Mouse (Mus musculus) limb, embryonic 12.5 days (tissue): ENCODE data around the gene Hexb. TPM values are rescaled to one million over a fixed set of nuclear protein-coding genes. Genes with fewer than 3 reads are reported as not detected.
"Not testable (repeated sequence)": the region's sequence is repeated elsewhere in the genome, so short reads cannot be mapped to it uniquely, and the experiment has no call there.

Experiments
- ATAC-seq: fragments of 200-750 bp; cut with Nextera tagmentation; 2 replicates; pipeline ENCODE4 v1.8.0; 2017; ENCODE audit warnings: low read depth, moderate TSS enrichment; ENCODE audit not compliant: insufficient number of reproducible peaks, insufficient read depth, low FRiP score, low TSS enrichment
- H3K27ac ChIP-seq: fragments of 300-500 bp; sonication (generic); 2 replicates; pipeline ENCODE4 v1.5.1; 2016; ENCODE audit warnings: mild to moderate bottlenecking, moderate library complexity
- H3K27me3 ChIP-seq: fragments of 300-500 bp; sonication (generic); 2 replicates; pipeline ENCODE4 v1.6.1; 2016; ENCODE audit warnings: mild to moderate bottlenecking, moderate library complexity
- H3K36me3 ChIP-seq: fragments of 300-500 bp; sonication (generic); 2 replicates; pipeline ENCODE4 v1.6.1; 2016; ENCODE audit warnings: mild to moderate bottlenecking, moderate library complexity
- H3K4me1 ChIP-seq: fragments of 300-500 bp; sonication (generic); replicated peaks from 2 replicates; pipeline ENCODE4 v1.6.1; 2016
- H3K4me2 ChIP-seq: fragments of 300-500 bp; sonication (generic); 2 replicates; pipeline ENCODE4 v1.6.1; 2016; ENCODE audit warnings: mild to moderate bottlenecking, moderate library complexity
- H3K4me3 ChIP-seq: fragments of 300-500 bp; sonication (generic); replicated peaks from 2 replicates; pipeline ENCODE4 v1.5.1; 2016; ENCODE audit warnings: mild to moderate bottlenecking
- H3K9ac ChIP-seq: fragments of 300-500 bp; sonication (generic); replicated peaks from 2 replicates; pipeline ENCODE4 v1.6.1; 2016; ENCODE audit warnings: mild to moderate bottlenecking, moderate library complexity
- H3K9me3 ChIP-seq: fragments of 300-500 bp; sonication (generic); 2 replicates; pipeline ENCODE4 v1.6.1; 2016; ENCODE audit warnings: mild to moderate bottlenecking, moderate library complexity
- WGBS: fragments of 180-500 bp; shearing (Covaris S2); methylation state at CpG from one replicate; pipeline ENCODE4 v1.1.7; 2016; 5-methylcytosine and 5-hydroxymethylcytosine counted together
- polyA plus RNA-seq: library from polyadenylated mRNA; unstranded; fragments of >200 nt; fragmentation: Nextera tagmentation; extraction: Ambion mirVana; gene quantifications from 2 replicates; pipeline ENCODE4 v1.2.1, GENCODE M21; 2016

Hexb gene
- polyA plus RNA-seq, 1 experiment from 2014 or later, result 28.4 TPM

DNA sequence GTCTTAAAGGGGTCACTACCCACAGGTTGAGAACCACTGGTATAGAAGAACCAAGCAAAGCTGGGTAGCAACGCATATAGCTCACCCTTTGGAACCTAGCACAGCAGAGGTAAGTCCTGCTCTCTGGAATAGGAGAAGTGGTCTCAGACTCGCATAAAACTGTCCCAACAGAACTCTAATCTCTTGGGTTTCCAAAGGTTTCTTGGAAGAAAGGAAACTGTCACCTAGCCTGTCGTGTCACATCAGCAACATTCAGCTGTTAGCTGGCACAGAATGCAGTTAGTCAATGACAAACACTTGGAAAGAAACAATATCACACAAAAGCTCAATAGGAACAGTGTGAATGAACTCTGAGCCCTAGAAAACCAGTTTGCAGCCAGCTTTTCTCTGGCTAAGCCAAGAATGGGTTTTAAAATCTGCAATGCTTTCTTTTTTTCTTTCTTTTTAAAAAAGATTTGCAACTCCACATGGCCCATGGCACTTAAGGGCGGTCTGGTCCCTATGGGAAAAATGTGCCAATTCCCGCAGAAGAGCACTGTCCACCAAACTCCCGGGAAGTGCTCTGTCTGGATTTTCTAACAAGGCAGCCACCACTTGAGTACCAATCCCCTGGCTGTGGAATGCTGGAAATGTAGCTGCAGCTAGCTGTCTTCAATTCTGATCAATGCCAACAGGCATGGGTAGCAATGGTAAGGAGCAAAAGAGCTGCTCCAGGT is 17.9 kb downstream of the Hexb start:
- Histone ChIP-seq H3K27ac (no peak overlapping the region), H3K4me1 (no peaks in the 10 kb centered on the region), H3K36me3 (peaks cover 63% of the 10 kb centered on the region), H3K4me2 (no peak overlapping the region), H3K4me3 (no peak overlapping the region), H3K9me3 (no peaks in the 10 kb centered on the region), H3K27me3 (no peaks in the 10 kb centered on the region), H3K9ac (no peak overlapping the region)
- no peak for ATAC-seq
- 81% methylated on average over 6 of the region's 6 CpGs for WGBS

DNA sequence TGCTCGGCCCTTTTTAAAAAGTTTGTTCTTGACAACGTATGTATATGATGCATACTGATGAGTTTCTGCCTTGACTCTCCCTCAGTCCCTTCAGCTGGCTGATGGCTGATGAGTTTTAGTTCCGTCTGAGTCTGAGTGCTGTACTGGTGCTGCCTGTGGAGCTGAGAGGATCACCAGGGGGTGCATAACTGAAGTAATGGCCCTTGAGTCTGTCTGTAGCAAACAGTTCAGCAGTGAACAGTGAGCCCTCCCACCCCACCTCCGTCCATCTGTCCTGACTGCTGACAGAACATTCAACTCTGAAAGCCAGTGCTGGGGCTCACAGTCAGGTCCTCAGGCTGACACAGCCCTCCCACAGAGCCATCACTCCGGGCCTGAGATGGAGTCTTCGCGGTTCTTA is 19.2 kb downstream of the Hexb start:
- H3K27ac ChIP-seq, result no peak overlapping the region
- ATAC-seq, result no peak
- no peaks in the 10 kb centered on the region for H3K4me1 ChIP-seq
- no peaks in the 10 kb centered on the region for H3K9me3 ChIP-seq
- H3K36me3 ChIP-seq, result peaks cover 73% of the 10 kb centered on the region
- no peaks in the 10 kb centered on the region for H3K27me3 ChIP-seq
- no peak overlapping the region for H3K9ac ChIP-seq
- no peak overlapping the region for H3K4me2 ChIP-seq
- WGBS, result 84% methylated on average over 7 of the region's 7 CpGs
- no peak overlapping the region for H3K4me3 ChIP-seq

DNA sequence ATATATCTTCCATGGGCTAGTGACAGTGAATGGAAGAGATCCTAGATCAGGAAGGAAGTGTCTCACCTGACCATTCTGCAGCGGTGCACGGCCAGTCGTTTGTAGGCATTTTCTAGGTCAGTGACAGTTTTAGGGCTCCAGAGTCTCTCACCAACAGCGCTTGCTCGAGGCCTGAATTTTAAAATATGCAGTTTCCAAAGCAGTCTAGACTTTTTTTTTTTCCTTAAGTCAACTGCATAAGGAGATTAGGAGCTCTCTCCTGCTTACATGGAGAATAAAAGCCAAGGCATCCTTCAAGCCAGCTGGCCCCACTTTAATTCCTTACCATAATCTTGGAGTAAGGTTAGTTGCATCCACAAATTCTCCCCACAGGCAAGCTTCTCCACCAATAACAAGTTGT is 21.4 kb downstream of the Hexb start:
- Histone ChIP-seq H3K36me3 (peaks cover 90% of the 10 kb centered on the region), H3K9me3 (no peaks in the 10 kb centered on the region), H3K27me3 (no peaks in the 10 kb centered on the region), H3K4me2 (no peak overlapping the region), H3K9ac (no peak overlapping the region), H3K4me1 (no peaks in the 10 kb centered on the region), H3K27ac (no peak overlapping the region), H3K4me3 (no peak overlapping the region)
- WGBS, result 87% methylated on average over 5 of the region's 5 CpGs
- no peak for ATAC-seq

DNA sequence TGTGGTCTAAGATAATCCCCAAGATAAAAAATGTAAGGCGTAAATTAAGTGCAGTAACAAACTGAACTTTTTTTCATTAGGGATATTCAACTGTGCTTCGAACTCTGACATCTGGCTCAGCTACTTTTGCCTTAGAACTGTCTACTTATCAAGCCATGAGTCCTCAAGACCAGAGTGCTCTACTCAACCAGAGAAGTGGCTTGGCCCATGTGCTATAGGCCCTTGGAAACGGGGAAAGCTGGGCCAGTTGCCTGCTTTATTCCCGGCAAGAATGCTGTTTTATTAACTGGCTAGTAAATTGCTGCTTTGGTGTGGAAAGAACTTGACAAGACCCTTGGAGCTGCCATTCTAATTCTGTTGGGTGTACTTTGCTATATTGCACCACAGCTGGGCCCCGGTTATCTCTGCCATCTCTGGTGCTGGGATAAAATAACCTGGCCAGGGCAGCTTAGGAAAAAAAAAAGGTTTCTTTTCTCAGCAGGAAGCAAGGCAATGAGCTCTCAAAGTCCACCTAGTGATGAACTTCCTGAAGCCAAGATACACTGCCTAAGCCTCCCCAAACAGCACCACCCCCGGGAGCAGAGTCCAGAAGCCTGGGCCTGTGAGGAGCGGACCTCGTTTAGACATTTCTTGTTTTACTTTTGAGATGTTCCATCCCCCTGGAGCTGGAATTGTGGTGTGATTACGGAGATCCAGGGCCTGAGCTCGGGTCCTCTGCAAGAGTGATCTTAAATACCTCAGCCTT is 22.5 kb downstream of the Hexb start:
- Histone ChIP-seq H3K27me3 (no peaks in the 10 kb centered on the region), H3K4me3 (no peak overlapping the region), H3K4me2 (no peak overlapping the region), H3K9ac (no peak overlapping the region), H3K9me3 (no peaks in the 10 kb centered on the region), H3K36me3 (peaks cover 90% of the 10 kb centered on the region), H3K27ac (no peak overlapping the region), H3K4me1 (no peaks in the 10 kb centered on the region)
- 80% methylated on average over 10 of the region's 10 CpGs for WGBS
- no peak for ATAC-seq

DNA sequence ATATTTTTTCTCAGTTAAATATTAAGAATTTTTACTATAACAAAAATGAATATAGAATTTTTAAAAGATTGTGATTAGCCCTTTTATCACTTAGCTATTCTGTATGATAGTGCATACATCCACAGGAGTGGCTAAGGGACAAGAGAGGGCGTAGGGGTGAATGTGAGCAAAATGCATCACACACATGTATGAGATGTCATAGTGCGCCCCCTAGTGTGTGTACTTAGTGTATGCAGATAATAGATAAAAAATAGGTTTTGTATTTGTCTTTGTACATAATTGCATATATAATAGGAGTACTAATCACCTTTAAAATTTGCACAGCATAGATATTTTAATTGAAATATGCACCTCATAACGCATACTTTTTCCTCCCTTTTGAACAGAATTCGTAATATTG is 52.3 kb downstream of the Hexb start:
- Histone ChIP-seq H3K36me3 (peaks cover 66% of the 10 kb centered on the region), H3K9me3 (no peaks in the 10 kb centered on the region), H3K4me2 (no peak overlapping the region), H3K4me3 (no peak overlapping the region), H3K27ac (no peak overlapping the region), H3K27me3 (no peaks in the 10 kb centered on the region), H3K4me1 (no peaks in the 10 kb centered on the region), H3K9ac (no peak overlapping the region)
- 60% methylated on average over 4 of the region's 4 CpGs for WGBS
- ATAC-seq, result no peak

DNA sequence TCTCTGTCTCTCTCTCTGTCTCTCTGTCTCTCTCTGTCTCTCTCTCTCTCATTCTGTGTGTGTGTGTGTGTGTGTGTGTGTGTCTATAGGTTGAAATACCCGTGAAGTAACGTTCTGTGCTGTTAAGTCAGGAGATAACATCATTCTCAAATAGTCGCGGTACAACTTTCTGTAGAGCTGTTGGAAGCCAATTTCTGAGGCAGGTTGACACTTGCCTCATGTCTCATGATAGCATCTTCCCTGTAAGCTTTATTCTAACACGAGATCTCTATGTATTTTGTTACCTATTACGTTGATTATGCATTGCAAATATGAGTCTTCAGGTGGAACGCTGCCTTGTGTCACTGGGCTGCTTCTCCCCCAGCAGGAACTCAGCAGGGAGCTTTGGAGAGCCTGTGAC is 55.8 kb downstream of the Hexb start:
- Histone ChIP-seq H3K27me3 (no peaks in the 10 kb centered on the region), H3K9ac (no peak overlapping the region), H3K4me1 (peaks cover 6% of the 10 kb centered on the region; the same call in 1 of the 2 replicates), H3K36me3 (peaks cover 35% of the 10 kb centered on the region), H3K4me3 (no peak overlapping the region), H3K27ac (no peak overlapping the region), H3K9me3 (no peaks in the 10 kb centered on the region), H3K4me2 (no peak overlapping the region)
- 84% methylated on average over 7 of the region's 7 CpGs for WGBS
- ATAC-seq, result no peak

DNA sequence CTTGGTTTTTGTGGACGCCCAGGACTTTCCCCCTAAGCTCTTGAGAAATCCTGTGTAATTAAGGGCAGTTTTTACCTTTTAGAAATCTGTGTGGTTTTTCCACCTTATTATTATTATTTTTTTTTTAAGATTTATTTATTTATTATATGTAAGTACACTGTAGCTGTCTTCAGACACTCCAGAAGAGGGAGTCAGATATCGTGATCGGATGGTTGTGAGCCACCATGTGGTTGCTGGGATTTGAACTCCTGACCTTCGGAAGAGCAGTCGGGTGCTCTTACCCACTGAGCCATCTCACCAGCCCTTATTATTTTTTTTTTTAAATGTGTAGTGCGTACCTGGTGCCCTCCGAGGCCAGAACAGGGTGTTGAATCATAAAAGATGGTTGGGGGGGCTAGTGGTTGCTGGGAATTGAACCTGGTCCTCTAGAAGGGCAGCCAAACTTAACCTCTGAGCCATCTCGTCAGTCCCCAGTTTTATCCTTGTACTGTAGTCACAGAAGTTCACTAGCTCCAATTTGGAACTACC is 59.7 kb downstream of the Hexb start:
- peaks cover 32% of the 10 kb centered on the region for H3K36me3 ChIP-seq
- not testable (repeated sequence) for ATAC-seq, H3K27ac ChIP-seq, H3K9me3 ChIP-seq, H3K4me1 ChIP-seq, H3K27me3 ChIP-seq
- peak overlapping the region; percentile 82 for H3K9ac ChIP-seq
- WGBS, result 36% methylated on average over 8 of the region's 8 CpGs
- peak overlapping the region; percentile 50 for H3K4me2 ChIP-seq
- H3K4me3 ChIP-seq, result peak overlapping the region; percentile 84

DNA sequence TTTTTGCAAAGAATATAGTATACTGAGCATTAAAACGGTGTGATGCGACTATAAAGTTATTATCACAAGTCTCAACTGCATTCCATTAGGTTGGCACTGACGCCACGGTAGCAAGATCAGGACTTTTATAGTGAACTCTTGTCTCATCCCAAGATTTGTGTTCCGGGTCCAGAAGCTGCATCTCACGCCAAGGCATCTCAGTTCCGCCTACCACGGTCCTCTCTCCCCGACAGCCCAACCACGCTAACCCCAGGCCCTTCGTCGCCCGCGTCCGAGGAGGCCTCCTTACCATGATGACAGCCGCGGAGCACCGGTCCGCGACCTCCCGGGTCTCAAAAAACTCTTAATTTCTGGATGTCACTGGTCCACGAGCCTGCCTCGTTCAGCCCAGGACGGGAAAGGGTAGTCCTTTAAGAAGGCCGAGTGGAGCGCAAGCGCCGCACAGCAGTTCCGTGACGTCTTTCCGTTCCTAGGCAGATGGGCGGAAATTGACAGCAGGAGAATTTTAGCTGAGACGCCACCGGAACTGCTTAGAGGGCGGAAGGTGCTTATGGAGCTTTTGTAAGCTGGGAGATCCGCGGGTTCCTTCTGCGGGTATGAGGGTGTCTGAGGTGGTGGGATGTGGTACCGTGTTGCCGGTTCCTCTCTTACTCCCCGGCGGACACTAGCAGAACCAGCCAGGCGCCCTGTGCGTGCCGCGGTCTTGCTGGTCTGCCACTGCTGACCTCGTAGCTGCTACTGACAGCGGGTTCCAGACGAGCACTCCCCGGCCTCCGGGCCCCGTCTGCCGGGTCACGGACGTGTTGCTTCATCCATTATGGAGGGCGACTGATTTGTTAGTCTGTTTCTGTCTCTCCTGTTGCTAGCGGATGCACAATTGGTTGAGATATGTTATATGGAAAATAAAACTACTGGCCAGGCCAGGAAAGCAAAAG is 60.4 kb downstream of the Hexb start, which contains the start of the genes Gfm2 and Nsa2:
Gene Gfm2 (plus strand): TSS at position 472 of the 935 bp plus-strand sequence.
Gene Nsa2 (minus strand): TSS at position 472 of the 935 bp plus-strand sequence.
- H3K27me3 ChIP-seq, result no peaks in the 10 kb centered on the region
- peak within 1 kb of the TSS; percentile 73; the same call in 1 of the 2 replicates for H3K27ac ChIP-seq
- peak within 1 kb of the TSS; percentile 65 for H3K4me2 ChIP-seq
- peaks cover 6% of the 10 kb centered on the region; the same call in 1 of the 2 replicates for H3K4me1 ChIP-seq
- peak within 1 kb of the TSS; percentile 82 for H3K9ac ChIP-seq
- H3K4me3 ChIP-seq, result peak within 1 kb of the TSS; percentile 84
- H3K9me3 ChIP-seq, result no peaks in the 10 kb centered on the region
- WGBS, result under 1% methylated on average over 57 of the region's 57 CpGs
- peaks cover 29% of the 10 kb centered on the region for H3K36me3 ChIP-seq
- peak; percentile 91 for ATAC-seq

DNA sequence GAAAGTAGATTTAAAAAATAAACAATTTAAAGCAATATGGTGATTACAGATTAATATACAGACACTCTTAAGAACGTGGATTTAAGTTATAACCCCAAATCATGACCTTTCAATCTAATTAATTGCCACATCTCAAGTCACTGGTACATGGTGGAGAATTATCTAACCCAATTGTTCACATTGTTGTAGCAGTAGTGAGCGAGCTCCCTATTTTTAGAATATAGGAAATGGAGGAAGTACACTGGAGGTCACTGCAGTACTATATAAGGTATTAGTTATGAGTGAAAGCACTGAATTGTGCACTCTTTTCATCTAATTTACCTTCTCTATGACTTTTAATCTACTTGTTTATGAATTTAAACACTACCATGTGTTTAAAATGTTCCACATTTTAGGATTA is 67.7 kb downstream of the Hexb start:
- not testable (repeated sequence) for ATAC-seq, H3K4me3 ChIP-seq, H3K4me1 ChIP-seq, H3K9me3 ChIP-seq, H3K27ac ChIP-seq, H3K4me2 ChIP-seq, H3K9ac ChIP-seq, H3K27me3 ChIP-seq
- peaks cover 39% of the 10 kb centered on the region for H3K36me3 ChIP-seq
- WGBS, result no CpG with 5 or more reads among the region's 2 CpGs

DNA sequence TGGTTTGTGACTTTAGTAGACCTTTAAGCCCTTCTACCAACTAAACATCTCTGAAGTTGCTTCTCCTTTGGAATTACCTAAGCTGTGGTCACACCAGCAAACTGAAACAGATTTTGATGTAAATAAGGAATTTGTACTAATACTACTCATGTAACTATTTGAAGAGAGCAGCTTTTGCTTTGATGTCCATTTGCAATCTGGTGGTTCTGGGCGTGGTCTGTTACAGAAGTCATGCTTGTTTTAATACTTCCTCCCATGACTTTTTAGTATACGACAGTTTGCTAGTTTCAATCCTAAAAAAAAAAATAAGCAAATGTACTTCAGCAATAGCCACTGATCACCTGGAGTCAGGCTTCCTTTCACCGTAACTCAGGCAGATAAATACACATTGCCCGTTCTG is 68.5 kb downstream of the Hexb start:
- ATAC-seq, H3K27ac ChIP-seq, H3K4me3 ChIP-seq, H3K9me3 ChIP-seq, H3K27me3 ChIP-seq, H3K4me1 ChIP-seq, H3K9ac ChIP-seq, H3K4me2 ChIP-seq: not testable (repeated sequence)
- peaks cover 33% of the 10 kb centered on the region for H3K36me3 ChIP-seq
- 94% methylated on average over 4 of the region's 4 CpGs for WGBS
